Mouse (Mus musculus): ENCODE data around the gene Sdk1.

GRCm38 (mm10) chr5:142010189-142010588 lies 768.9 kb downstream of the Sdk1 start:
- no peak for TF ChIP-seq POLR2A (IDR thresholded peaks at IDR 0.05; ENCODE audit: borderline replicate concordance, low read depth, low read length)
- no peak for TF ChIP-seq CTCF (IDR thresholded peaks at IDR 0.05; ENCODE audit: low read depth, low read length)

Measured in bone marrow macrophage, adult 2 months (primary cell).